Mouse (Mus musculus): ENCODE results near the gene Hao1.

GRCm38 (mm10) chr2:134456065-134456505, 98.1 kb downstream of the Hao1 start:
- no peak for TF ChIP-seq CTCF (IDR thresholded peaks at IDR 0.05; ENCODE audit: low read depth)
- TF ChIP-seq EP300 (optimal IDR thresholded peaks at IDR 0.05) = no peak
